Mouse (Mus musculus) spleen, adult 2 months (tissue): Measurements from ENCODE around the gene Adamtsl5. TPM values are rescaled to one million over a fixed set of nuclear protein-coding genes. Genes with fewer than 3 reads are reported as not detected.
A peak's percentile ranks its signal among the peaks of the same experiment; 100 is the strongest.

Experiments used
- DNase-seq, 2 experiments: peaks; one replicate each; pipeline versions ENCODE4 v3.0.0 to v3.0.0-alpha.2; 2012 to 2021; ENCODE audit warnings: low spot score in 2 of 2, low read depth in 1 of 2
- H3K27ac ChIP-seq: fragments of 200-500 bp; 2 replicates; pipeline ENCODE4 v1.5.1; 2012; ENCODE audit warnings: low read length, inconsistent platforms; ENCODE audit not compliant: insufficient read depth
- H3K27me3 ChIP-seq: fragments of 200-500 bp; 2 replicates; pipeline ENCODE4 v1.6.1; 2012; ENCODE audit warnings: mild to moderate bottlenecking, moderate library complexity, low read length, inconsistent platforms; ENCODE audit not compliant: control insufficient read depth, insufficient read depth
- H3K36me3 ChIP-seq: fragments of 200-500 bp; 2 replicates; pipeline ENCODE4 v1.6.1; 2012; ENCODE audit warnings: mild to moderate bottlenecking, low read length, inconsistent platforms; ENCODE audit not compliant: control insufficient read depth, insufficient read depth
- H3K4me1 ChIP-seq: fragments of 200-500 bp; 2 replicates; pipeline ENCODE4 v1.6.1; 2011; ENCODE audit warnings: inconsistent platforms; ENCODE audit not compliant: control insufficient read depth, insufficient read depth, insufficient read length
- H3K4me3 ChIP-seq: fragments of 200-500 bp; 2 replicates; pipeline ENCODE4 v1.5.1; 2011; ENCODE audit warnings: mild to moderate bottlenecking, inconsistent platforms; ENCODE audit not compliant: insufficient read depth, insufficient read length; ENCODE audit errors: extremely low read depth
- CTCF ChIP-seq: fragments of 200-500 bp; IDR thresholded peaks from 2 replicates; pipeline ENCODE4 v1.5.1; 2011; ENCODE audit warnings: mild to moderate bottlenecking, inconsistent platforms; ENCODE audit not compliant: insufficient read depth, insufficient read length, insufficient replicate concordance; ENCODE audit errors: extremely low read depth
- POLR2A ChIP-seq: fragments of 200-500 bp; IDR thresholded peaks from 2 replicates; pipeline ENCODE4 v1.6.1; 2011; ENCODE audit warnings: low read depth, low read length, inconsistent platforms
- WGBS: fragments of 180-500 bp; shearing (Covaris S2); methylation state at CpG from one replicate; pipeline ENCODE4 v1.1.7; 2018; 5-methylcytosine and 5-hydroxymethylcytosine counted together
- polyA plus RNA-seq: library from polyadenylated mRNA; depleted of rRNA; stranded (reverse); fragments of >200 nt; gene quantifications from 2 replicates; pipeline ENCODE4 v1.2.3, GENCODE M21; 2012

Adamtsl5 gene
- polyA plus RNA-seq, 1 experiment, result 8.8 TPM

GRCm38 (mm10) chr10:80343425-80343895, 4.8 kb downstream of the Adamtsl5 start:
- no peak for TF ChIP-seq CTCF
- no peak for TF ChIP-seq POLR2A
- DNase-seq, result no peak
- H3K4me3 ChIP-seq, result no peak overlapping the region
- peaks cover 30% of the 10 kb centered on the region for H3K4me1 ChIP-seq
- peaks cover 36% of the 10 kb centered on the region for H3K27me3 ChIP-seq
- 29% methylated on average over 13 of the region's 13 CpGs for WGBS
- no peaks in the 10 kb centered on the region for H3K36me3 ChIP-seq
- H3K27ac ChIP-seq, result peak overlapping the region; percentile 24; the same call in 1 of the 2 replicates

GRCm38 (mm10) chr10:80342749-80343424, 5.3 kb downstream of the Adamtsl5 start:
- H3K4me1 ChIP-seq, result peaks cover 25% of the 10 kb centered on the region
- DNase-seq, result peak; percentile 32 to 41
- H3K4me3 ChIP-seq, result no peak overlapping the region
- no peaks in the 10 kb centered on the region for H3K36me3 ChIP-seq
- H3K27me3 ChIP-seq, result peaks cover 30% of the 10 kb centered on the region
- H3K27ac ChIP-seq, result no peak overlapping the region
- TF ChIP-seq CTCF (no peak), POLR2A (no peak)
- 1% methylated on average over 31 of the region's 33 CpGs for WGBS

- Histone ChIP-seq H3K36me3 (no peaks in the 10 kb centered on the region), H3K4me1 (peaks cover 25% of the 10 kb centered on the region), H3K4me3 (no peak overlapping the region), H3K27me3 (peaks cover 26% of the 10 kb centered on the region), H3K27ac (no peak overlapping the region)
- no peak for DNase-seq
- 7% methylated on average over 26 of the region's 26 CpGs for WGBS
- TF ChIP-seq CTCF, result no peak
- no peak for TF ChIP-seq POLR2A
Observed at GRCm38 (mm10) chr10:80342305-80342748, 5.9 kb downstream of the Adamtsl5 start.

GRCm38 (mm10) chr10:80341491-80342304, 6.5 kb downstream of the Adamtsl5 start:
- H3K4me1 ChIP-seq, result peaks cover 25% of the 10 kb centered on the region
- no peak overlapping the region for H3K27ac ChIP-seq
- no peak for DNase-seq
- WGBS, result 12% methylated on average over 47 of the region's 47 CpGs
- H3K4me3 ChIP-seq, result no peak overlapping the region
- peaks cover 23% of the 10 kb centered on the region for H3K27me3 ChIP-seq
- TF ChIP-seq POLR2A (no peak), CTCF (no peak)
- H3K36me3 ChIP-seq, result no peaks in the 10 kb centered on the region

- 64% methylated on average over 21 of the region's 21 CpGs for WGBS
- Histone ChIP-seq H3K27me3 (peaks cover 23% of the 10 kb centered on the region), H3K4me1 (peaks cover 25% of the 10 kb centered on the region), H3K27ac (no peak overlapping the region), H3K36me3 (no peaks in the 10 kb centered on the region), H3K4me3 (no peak overlapping the region)
- TF ChIP-seq POLR2A (no peak), CTCF (no peak)
- no peak for DNase-seq
Observed at GRCm38 (mm10) chr10:80341026-80341425, 7.2 kb downstream of the Adamtsl5 start.

GRCm38 (mm10) chr10:80339941-80340750, 8.1 kb downstream of the Adamtsl5 start:
- Histone ChIP-seq H3K4me1 (peaks cover 25% of the 10 kb centered on the region), H3K4me3 (no peak overlapping the region), H3K27me3 (peaks cover 19% of the 10 kb centered on the region), H3K27ac (no peak overlapping the region), H3K36me3 (no peaks in the 10 kb centered on the region)
- 14% methylated on average over 19 of the region's 19 CpGs for WGBS
- DNase-seq, result peak; percentile 59 to 78
- TF ChIP-seq CTCF (peak; percentile 67; the same call in 1 of the 2 replicates), POLR2A (no peak)
